Mouse (Mus musculus) stomach, embryonic 14.5 days (tissue): Measurements from ENCODE around the gene Tbl1x. TPM values are rescaled to one million over a fixed set of nuclear protein-coding genes. Genes with fewer than 3 reads are reported as not detected.

Experiments
- ATAC-seq: fragments of 200-750 bp; cut with Nextera tagmentation; 2 replicates; pipeline ENCODE4 v1.8.0; 2017; ENCODE audit warnings: low read depth, moderate TSS enrichment; ENCODE audit not compliant: insufficient number of reproducible peaks, insufficient read depth, low FRiP score
- H3K27ac ChIP-seq: fragments of 300-500 bp; sonication (generic); 2 replicates; pipeline ENCODE4 v1.5.1; 2014; ENCODE audit warnings: mild to moderate bottlenecking, low read length, moderate library complexity, mixed read lengths
- H3K27me3 ChIP-seq: fragments of 300-500 bp; sonication (generic); 2 replicates; pipeline ENCODE4 v1.6.1; 2014; ENCODE audit warnings: low read length, control low read depth, mixed read lengths; ENCODE audit not compliant: control insufficient read depth, insufficient read depth
- H3K36me3 ChIP-seq: fragments of 300-500 bp; sonication (generic); 2 replicates; pipeline ENCODE4 v1.6.1; 2014; ENCODE audit warnings: mild to moderate bottlenecking, control low read depth, low read length, moderate library complexity, mixed read lengths; ENCODE audit not compliant: control insufficient read depth, insufficient read depth
- H3K4me1 ChIP-seq: fragments of 300-500 bp; sonication (generic); 2 replicates; pipeline ENCODE4 v1.6.1; 2014; ENCODE audit warnings: low read length, control low read depth, mixed read lengths; ENCODE audit not compliant: control insufficient read depth, insufficient read depth
- H3K4me2 ChIP-seq: fragments of 300-500 bp; sonication (generic); replicated peaks from 2 replicates; pipeline ENCODE4 v1.6.1; 2014; ENCODE audit warnings: low read depth, low read length, control low read depth
- H3K4me3 ChIP-seq: fragments of 300-500 bp; sonication (generic); 2 replicates; pipeline ENCODE4 v1.5.1; 2014; ENCODE audit warnings: low read depth, low read length, control low read depth
- H3K9ac ChIP-seq: fragments of 300-500 bp; sonication (generic); replicated peaks from 2 replicates; pipeline ENCODE4 v1.6.1; 2014; ENCODE audit warnings: low read depth, mild to moderate bottlenecking, control low read depth, low read length, moderate library complexity, mixed read lengths
- H3K9me3 ChIP-seq: fragments of 300-500 bp; sonication (generic); 2 replicates; pipeline ENCODE4 v1.6.1; 2016; ENCODE audit warnings: low read depth, low read length, control low read depth; ENCODE audit not compliant: control insufficient read depth
- WGBS: fragments of 180-500 bp; shearing (Covaris S2); extraction: QIAGEN DNeasy Blood & Tissue Kit; methylation state at CpG from one replicate; pipeline ENCODE4 v1.1.7; 2014; 5-methylcytosine and 5-hydroxymethylcytosine counted together
- polyA plus RNA-seq: library from polyadenylated mRNA; unstranded; fragments of >200 nt; fragmentation: Nextera tagmentation; extraction: Ambion mirVana; gene quantifications from 2 replicates; pipeline ENCODE4 v1.2.1, GENCODE M21; 2014

Tbl1x gene
- polyA plus RNA-seq, 1 experiment from 2014 or later = 88.9 TPM

DNA sequence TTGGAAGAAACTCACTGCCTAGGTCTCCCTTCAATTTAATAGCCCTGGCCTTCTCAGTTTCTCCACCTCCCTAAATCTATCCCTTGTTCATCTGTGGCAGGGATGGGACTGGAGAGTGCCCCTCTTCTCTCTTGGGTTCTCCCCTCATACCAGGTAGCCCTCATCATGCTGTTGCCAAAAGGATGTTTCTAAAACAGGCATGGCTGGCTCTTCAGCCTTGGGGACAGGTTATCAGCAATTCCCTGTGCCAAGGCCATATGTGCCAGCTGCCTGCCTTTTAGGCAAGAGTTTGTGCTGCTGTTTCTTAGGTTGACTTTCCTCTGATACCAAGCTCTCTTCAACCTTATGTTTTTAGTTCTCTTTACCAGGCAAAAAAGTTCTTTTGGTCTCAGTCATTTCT lies 39.6 kb downstream of the Tbl1x start:
- no peaks in the 10 kb centered on the region for H3K27me3 ChIP-seq
- H3K9ac ChIP-seq = no peak overlapping the region
- H3K27ac ChIP-seq = no peak overlapping the region
- ATAC-seq = no peak
- H3K4me2 ChIP-seq = no peak overlapping the region
- H3K9me3 ChIP-seq = no peaks in the 10 kb centered on the region
- no peaks in the 10 kb centered on the region for H3K4me1 ChIP-seq
- no peak overlapping the region for H3K4me3 ChIP-seq
- no peaks in the 10 kb centered on the region for H3K36me3 ChIP-seq

- H3K9ac ChIP-seq = no peak overlapping the region
- no peak overlapping the region for H3K4me2 ChIP-seq
- H3K27me3 ChIP-seq = no peaks in the 10 kb centered on the region
- no peak for ATAC-seq
- no peaks in the 10 kb centered on the region for H3K36me3 ChIP-seq
- no peak overlapping the region for H3K27ac ChIP-seq
- H3K4me3 ChIP-seq = no peak overlapping the region
- no peaks in the 10 kb centered on the region for H3K4me1 ChIP-seq
- H3K9me3 ChIP-seq = no peaks in the 10 kb centered on the region
These were observed 40.5 kb downstream of the Tbl1x start for GRCm38 (mm10) chrX:77551306-77551705.

GRCm38 (mm10) chrX:77552088-77552487 lies 41.3 kb downstream of the Tbl1x start:
- 68% methylated on average over 3 of the region's 3 CpGs for WGBS
- no peak for ATAC-seq
- Histone ChIP-seq H3K36me3 (no peaks in the 10 kb centered on the region), H3K4me3 (no peak overlapping the region), H3K4me2 (no peak overlapping the region), H3K27me3 (no peaks in the 10 kb centered on the region), H3K27ac (no peak overlapping the region), H3K9me3 (no peaks in the 10 kb centered on the region), H3K9ac (no peak overlapping the region), H3K4me1 (no peaks in the 10 kb centered on the region)

GRCm38 (mm10) chrX:77555985-77556384 lies 45.2 kb downstream of the Tbl1x start:
- H3K9ac ChIP-seq = no peak overlapping the region
- H3K27me3 ChIP-seq = no peaks in the 10 kb centered on the region
- ATAC-seq = no peak
- H3K4me1 ChIP-seq = no peaks in the 10 kb centered on the region
- H3K36me3 ChIP-seq = no peaks in the 10 kb centered on the region
- H3K9me3 ChIP-seq = no peaks in the 10 kb centered on the region
- H3K27ac ChIP-seq = no peak overlapping the region
- WGBS = 66% methylated on average over 1 of the region's 1 CpGs
- no peak overlapping the region for H3K4me3 ChIP-seq
- H3K4me2 ChIP-seq = no peak overlapping the region

- no peak overlapping the region for H3K4me2 ChIP-seq
- H3K4me3 ChIP-seq = no peak overlapping the region
- no peaks in the 10 kb centered on the region for H3K27me3 ChIP-seq
- H3K9ac ChIP-seq = no peak overlapping the region
- ATAC-seq = no peak
- no peaks in the 10 kb centered on the region for H3K4me1 ChIP-seq
- no peak overlapping the region for H3K27ac ChIP-seq
- H3K36me3 ChIP-seq = no peaks in the 10 kb centered on the region
- H3K9me3 ChIP-seq = no peaks in the 10 kb centered on the region
These were observed 48.5 kb downstream of the Tbl1x start for GRCm38 (mm10) chrX:77559199-77559881.

GRCm38 (mm10) chrX:77563616-77564015 lies 52.8 kb downstream of the Tbl1x start:
- H3K9me3 ChIP-seq = no peaks in the 10 kb centered on the region
- WGBS = 59% methylated on average over 2 of the region's 2 CpGs
- no peak overlapping the region for H3K4me3 ChIP-seq
- no peak for ATAC-seq
- no peaks in the 10 kb centered on the region for H3K4me1 ChIP-seq
- no peaks in the 10 kb centered on the region for H3K36me3 ChIP-seq
- H3K4me2 ChIP-seq = no peak overlapping the region
- H3K27me3 ChIP-seq = no peaks in the 10 kb centered on the region
- H3K27ac ChIP-seq = no peak overlapping the region
- no peak overlapping the region for H3K9ac ChIP-seq

DNA sequence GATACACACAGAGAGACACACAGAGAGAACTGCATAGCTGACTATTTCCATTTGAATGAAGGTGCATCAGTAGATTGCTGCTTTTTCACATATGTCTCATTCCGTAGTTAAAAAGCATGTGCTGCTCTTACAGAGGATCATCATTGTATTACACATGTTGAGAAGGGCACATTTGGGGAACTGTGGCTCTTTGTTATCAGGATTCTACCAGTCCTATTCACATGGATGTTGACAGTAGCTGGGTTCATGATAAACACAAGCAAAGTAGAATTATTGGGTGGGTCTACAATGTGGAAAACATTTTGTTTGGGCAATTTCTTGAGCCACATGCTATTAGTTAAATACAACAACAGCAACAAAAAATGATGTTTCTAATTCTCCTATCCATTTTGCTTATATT lies 55.9 kb downstream of the Tbl1x start:
- 81% methylated on average over 1 of the region's 1 CpGs for WGBS
- Histone ChIP-seq H3K4me3 (no peak overlapping the region), H3K9ac (no peak overlapping the region), H3K27me3 (no peaks in the 10 kb centered on the region), H3K36me3 (no peaks in the 10 kb centered on the region), H3K27ac (no peak overlapping the region), H3K4me1 (no peaks in the 10 kb centered on the region), H3K4me2 (no peak overlapping the region), H3K9me3 (no peaks in the 10 kb centered on the region)
- ATAC-seq = no peak

GRCm38 (mm10) chrX:77568013-77568412 lies 57.2 kb downstream of the Tbl1x start:
- Histone ChIP-seq H3K36me3 (no peaks in the 10 kb centered on the region), H3K9ac (no peak overlapping the region), H3K27me3 (no peaks in the 10 kb centered on the region), H3K9me3 (no peaks in the 10 kb centered on the region), H3K4me2 (no peak overlapping the region), H3K4me3 (no peak overlapping the region), H3K4me1 (no peaks in the 10 kb centered on the region), H3K27ac (no peak overlapping the region)
- 31% methylated on average over 2 of the region's 2 CpGs for WGBS
- no peak for ATAC-seq

DNA sequence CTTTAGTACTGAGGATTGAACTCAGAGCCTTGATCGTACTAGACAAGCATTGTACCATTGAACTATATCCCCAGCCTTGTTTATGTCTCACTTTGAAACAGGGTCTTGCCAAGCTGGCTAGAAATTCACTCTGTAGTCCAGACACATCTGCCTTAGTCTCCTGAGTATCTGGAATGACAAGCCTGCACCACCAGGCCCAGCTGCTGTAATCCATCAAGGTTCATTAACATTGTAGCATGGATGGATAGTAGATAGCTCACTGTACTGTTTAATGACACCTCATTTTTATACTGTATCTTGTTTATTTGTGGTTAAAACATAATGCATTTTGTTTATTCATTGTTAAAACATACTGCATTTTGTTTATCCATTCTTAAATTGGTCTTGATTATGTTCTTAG lies 62.9 kb downstream of the Tbl1x start:
- H3K27me3 ChIP-seq = no peaks in the 10 kb centered on the region
- no peaks in the 10 kb centered on the region for H3K4me1 ChIP-seq
- H3K4me3 ChIP-seq = no peak overlapping the region
- H3K9ac ChIP-seq = no peak overlapping the region
- H3K4me2 ChIP-seq = no peak overlapping the region
- no peak for ATAC-seq
- H3K36me3 ChIP-seq = no peaks in the 10 kb centered on the region
- H3K9me3 ChIP-seq = no peaks in the 10 kb centered on the region
- no peak overlapping the region for H3K27ac ChIP-seq
- 65% methylated on average over 1 of the region's 1 CpGs for WGBS
